Mouse (Mus musculus): ENCODE data around the gene Cdh3. TPM values are rescaled to one million over a fixed set of nuclear protein-coding genes. Genes with fewer than 3 reads are reported as not detected.
"Not testable (repeated sequence)": the region's sequence is repeated elsewhere in the genome, so short reads cannot be mapped to it uniquely, and the experiment has no call there.

Gene Cdh3
- polyA plus RNA-seq, 1 experiment = 0.02 TPM

- Histone ChIP-seq H3K27me3 (ENCODE audit: control insufficient read depth, insufficient read depth, insufficient read length) (no peaks in the 10 kb centered on the region), H3K4me3 (ENCODE audit: insufficient read depth, poor library complexity, severe bottlenecking) (no peak overlapping the region), H3ac (ENCODE audit: control insufficient read depth, insufficient read length, low read depth) (no peak overlapping the region), H3K79me3 (ENCODE audit: low read depth) (no peaks in the 10 kb centered on the region), H3K79me2 (ENCODE audit: control insufficient read depth, insufficient read depth) (no peaks in the 10 kb centered on the region), H3K36me3 (ENCODE audit: control insufficient read depth, insufficient read depth) (no peaks in the 10 kb centered on the region)
- no peak for TF ChIP-seq USF1 (IDR thresholded peaks at IDR 0.05; ENCODE audit: low read depth)
- no peak for TF ChIP-seq MYOG (IDR thresholded peaks at IDR 0.05; ENCODE audit: control insufficient read depth, extremely low read depth, insufficient read length)
Measured at GRCm38 (mm10) chr8:106559844-106560243, 49.2 kb downstream of the Cdh3 start.

DNA sequence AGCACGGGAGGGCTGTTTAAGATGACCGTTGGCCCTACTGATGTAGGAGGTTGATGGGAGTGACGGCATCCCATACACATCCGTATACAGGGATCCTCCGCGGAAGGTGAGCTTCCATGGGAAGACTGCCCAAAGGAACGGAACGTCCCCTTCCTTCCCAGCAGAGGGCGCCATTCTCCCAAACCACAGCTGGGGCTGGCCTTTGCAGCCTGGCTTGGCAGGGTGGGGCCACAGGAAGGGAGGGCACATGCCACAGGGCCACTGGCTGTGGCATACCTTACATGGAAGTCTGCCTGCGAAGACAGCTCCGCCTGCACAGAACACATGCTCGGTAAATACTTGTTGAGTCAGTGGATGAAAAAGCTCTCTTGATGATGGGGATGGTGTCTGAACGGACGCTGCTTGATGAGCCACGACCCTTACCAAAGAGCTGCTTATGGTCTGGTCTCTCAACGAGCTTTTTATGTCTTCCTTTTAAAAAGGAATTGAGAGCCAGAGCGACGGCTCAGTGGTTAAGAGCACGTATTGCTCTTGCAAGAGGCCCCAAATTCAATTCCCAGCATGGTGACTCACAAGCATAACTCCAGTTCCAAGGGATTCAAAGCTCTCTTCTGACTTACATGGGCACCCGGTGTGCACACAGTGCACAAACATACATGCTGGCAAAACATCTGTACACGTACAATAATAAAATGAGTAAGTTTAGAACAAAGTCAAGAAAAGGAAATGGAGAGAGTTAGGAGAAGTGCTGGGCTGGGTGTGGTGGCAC, 50.6 kb downstream of the Cdh3 start:
- H3K79me3 ChIP-seq (ENCODE audit: low read depth) = no peaks in the 10 kb centered on the region
- H3K36me3 ChIP-seq (ENCODE audit: control insufficient read depth, insufficient read depth) = no peaks in the 10 kb centered on the region
- H3ac ChIP-seq (ENCODE audit: control insufficient read depth, insufficient read length, low read depth) = no peak overlapping the region
- no peaks in the 10 kb centered on the region for H3K79me2 ChIP-seq (ENCODE audit: control insufficient read depth, insufficient read depth)
- no peaks in the 10 kb centered on the region for H3K27me3 ChIP-seq (ENCODE audit: control insufficient read depth, insufficient read depth, insufficient read length)
- H3K4me3 ChIP-seq (ENCODE audit: insufficient read depth, poor library complexity, severe bottlenecking) = no peak overlapping the region
- TF ChIP-seq CTCF (IDR thresholded peaks at IDR 0.05; ENCODE audit: control insufficient read depth, insufficient read depth, insufficient read length) (peak; percentile 96), MAX (IDR thresholded peaks at IDR 0.05) (peak; percentile 95), USF1 (IDR thresholded peaks at IDR 0.05; ENCODE audit: low read depth) (no peak)

DNA sequence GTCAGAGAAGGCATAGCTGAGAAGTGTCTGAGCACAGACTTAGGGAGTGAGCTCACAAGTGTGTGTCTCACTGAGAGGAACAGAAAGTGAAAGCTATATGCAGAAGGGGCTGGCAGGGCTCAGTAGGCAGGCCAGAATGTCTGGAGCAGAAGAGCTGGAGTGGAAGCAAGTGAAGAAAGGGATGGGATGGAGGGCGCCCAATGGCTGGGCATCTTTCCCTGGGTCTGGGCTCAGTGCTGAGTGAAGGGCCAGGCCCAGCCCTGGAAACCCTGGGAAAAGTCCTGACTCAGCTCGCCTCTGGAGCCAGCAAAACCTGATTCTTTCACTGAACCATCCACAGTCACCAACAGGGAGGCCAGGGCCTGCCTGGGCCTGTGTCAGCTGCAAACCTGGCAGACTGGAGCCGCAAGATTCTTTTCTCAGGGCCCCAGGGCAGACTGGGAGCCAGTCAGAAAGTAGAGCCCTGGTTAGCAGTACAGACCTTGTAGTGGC, 53.0 kb downstream of the Cdh3 start:
- Histone ChIP-seq H3K79me3 (ENCODE audit: low read depth) (no peaks in the 10 kb centered on the region), H3K36me3 (ENCODE audit: control insufficient read depth, insufficient read depth) (no peaks in the 10 kb centered on the region), H3K27me3 (ENCODE audit: control insufficient read depth, insufficient read depth, insufficient read length) (no peaks in the 10 kb centered on the region), H3K79me2 (ENCODE audit: control insufficient read depth, insufficient read depth) (no peaks in the 10 kb centered on the region), H3ac (ENCODE audit: control insufficient read depth, insufficient read length, low read depth) (no peak overlapping the region), H3K4me3 (ENCODE audit: insufficient read depth, poor library complexity, severe bottlenecking) (no peak overlapping the region)
- TF ChIP-seq FOSL1 (IDR thresholded peaks at IDR 0.05; ENCODE audit: insufficient read depth, low read length, poor library complexity, severe bottlenecking) (no peak), USF1 (IDR thresholded peaks at IDR 0.05; ENCODE audit: low read depth) (no peak), CEBPB (IDR thresholded peaks at IDR 0.05; ENCODE audit: low read depth) (no peak)

- no peaks in the 10 kb centered on the region for H3K79me2 ChIP-seq (ENCODE audit: control insufficient read depth, insufficient read depth)
- H3K27me3 ChIP-seq (ENCODE audit: control insufficient read depth, insufficient read depth, insufficient read length) = no peaks in the 10 kb centered on the region
- no peak overlapping the region for H3ac ChIP-seq (ENCODE audit: control insufficient read depth, insufficient read length, low read depth)
- H3K79me3 ChIP-seq (ENCODE audit: low read depth) = no peaks in the 10 kb centered on the region
- no peak overlapping the region for H3K4me3 ChIP-seq (ENCODE audit: insufficient read depth, poor library complexity, severe bottlenecking)
- no peaks in the 10 kb centered on the region for H3K36me3 ChIP-seq (ENCODE audit: control insufficient read depth, insufficient read depth)
- TF ChIP-seq MYOD1 (IDR thresholded peaks at IDR 0.05; ENCODE audit: control insufficient read depth, insufficient read length, low read depth) = no peak
- no peak for TF ChIP-seq CTCF (IDR thresholded peaks at IDR 0.05; ENCODE audit: control insufficient read depth, insufficient read depth, insufficient read length)
- TF ChIP-seq CEBPB (IDR thresholded peaks at IDR 0.05; ENCODE audit: low read depth) = no peak
- no peak for TF ChIP-seq FOSL1 (IDR thresholded peaks at IDR 0.05; ENCODE audit: insufficient read depth, low read length, poor library complexity, severe bottlenecking)
- TF ChIP-seq MAX (IDR thresholded peaks at IDR 0.05) = no peak
- no peak for TF ChIP-seq MYOG (IDR thresholded peaks at IDR 0.05; ENCODE audit: control insufficient read depth, extremely low read depth, insufficient read length)
- TF ChIP-seq USF1 (IDR thresholded peaks at IDR 0.05; ENCODE audit: low read depth) = no peak
Measured at GRCm38 (mm10) chr8:106569006-106569405, 58.3 kb downstream of the Cdh3 start.

GRCm38 (mm10) chr8:106570386-106570785, 59.7 kb downstream of the Cdh3 start:
- H3K36me3 ChIP-seq (ENCODE audit: control insufficient read depth, insufficient read depth) = no peaks in the 10 kb centered on the region
- TF ChIP-seq MAX (IDR thresholded peaks at IDR 0.05) (no peak), CTCF (IDR thresholded peaks at IDR 0.05; ENCODE audit: control insufficient read depth, insufficient read depth, insufficient read length) (no peak), FOSL1 (IDR thresholded peaks at IDR 0.05; ENCODE audit: insufficient read depth, low read length, poor library complexity, severe bottlenecking) (no peak), MYOD1 (IDR thresholded peaks at IDR 0.05; ENCODE audit: control insufficient read depth, insufficient read length, low read depth) (no peak)
- no peak overlapping the region for H3ac ChIP-seq (ENCODE audit: control insufficient read depth, insufficient read length, low read depth)
- no peaks in the 10 kb centered on the region for H3K79me2 ChIP-seq (ENCODE audit: control insufficient read depth, insufficient read depth)
- no peaks in the 10 kb centered on the region for H3K27me3 ChIP-seq (ENCODE audit: control insufficient read depth, insufficient read depth, insufficient read length)
- no peaks in the 10 kb centered on the region for H3K79me3 ChIP-seq (ENCODE audit: low read depth)
- no peak overlapping the region for H3K4me3 ChIP-seq (ENCODE audit: insufficient read depth, poor library complexity, severe bottlenecking)

DNA sequence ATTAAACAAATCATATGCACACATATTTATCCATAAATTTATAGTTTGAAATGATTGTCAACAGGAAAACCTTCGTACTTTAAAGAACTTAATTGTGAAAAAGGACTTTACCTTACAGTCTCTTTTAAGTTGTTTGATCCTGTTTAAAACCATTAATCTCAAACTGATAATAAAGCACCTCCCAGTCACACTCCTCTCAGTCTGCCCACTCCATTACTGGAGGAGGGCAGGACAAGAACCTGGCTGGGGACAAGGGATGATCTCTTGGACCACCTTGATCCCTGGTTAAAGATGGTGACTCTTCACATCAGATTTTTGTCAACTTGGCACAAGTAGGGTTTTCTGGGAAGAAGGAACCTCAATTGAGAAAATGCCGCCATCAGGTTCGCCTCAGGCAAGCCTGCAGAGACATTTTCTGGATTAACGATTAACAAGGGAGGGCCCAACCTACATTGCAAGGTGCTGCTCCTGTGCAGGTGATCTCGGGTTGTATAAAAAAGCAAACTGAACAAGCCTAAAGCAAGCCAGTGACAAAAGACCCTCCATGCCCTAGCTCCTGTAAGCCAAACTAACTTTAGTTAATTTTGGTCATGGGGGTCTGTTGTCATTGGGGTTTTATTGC, 61.0 kb downstream of the Cdh3 start:
- Histone ChIP-seq H3K36me3 (ENCODE audit: control insufficient read depth, insufficient read depth) (no peaks in the 10 kb centered on the region), H3K79me3 (ENCODE audit: low read depth) (no peaks in the 10 kb centered on the region), H3K27me3 (ENCODE audit: control insufficient read depth, insufficient read depth, insufficient read length) (no peaks in the 10 kb centered on the region), H3K79me2 (ENCODE audit: control insufficient read depth, insufficient read depth) (no peaks in the 10 kb centered on the region), H3ac (ENCODE audit: control insufficient read depth, insufficient read length, low read depth) (no peak overlapping the region), H3K4me3 (ENCODE audit: insufficient read depth, poor library complexity, severe bottlenecking) (no peak overlapping the region)
- no peak for TF ChIP-seq MYOD1 (IDR thresholded peaks at IDR 0.05; ENCODE audit: control insufficient read depth, insufficient read length, low read depth)
- TF ChIP-seq MAX (IDR thresholded peaks at IDR 0.05) = no peak
- no peak for TF ChIP-seq FOSL1 (IDR thresholded peaks at IDR 0.05; ENCODE audit: insufficient read depth, low read length, poor library complexity, severe bottlenecking)
- no peak for TF ChIP-seq CTCF (IDR thresholded peaks at IDR 0.05; ENCODE audit: control insufficient read depth, insufficient read depth, insufficient read length)
- no peak for TF ChIP-seq CEBPB (IDR thresholded peaks at IDR 0.05; ENCODE audit: low read depth)
- no peak for TF ChIP-seq MYOG (IDR thresholded peaks at IDR 0.05; ENCODE audit: control insufficient read depth, extremely low read depth, insufficient read length)
- TF ChIP-seq USF1 (IDR thresholded peaks at IDR 0.05; ENCODE audit: low read depth) = no peak

DNA sequence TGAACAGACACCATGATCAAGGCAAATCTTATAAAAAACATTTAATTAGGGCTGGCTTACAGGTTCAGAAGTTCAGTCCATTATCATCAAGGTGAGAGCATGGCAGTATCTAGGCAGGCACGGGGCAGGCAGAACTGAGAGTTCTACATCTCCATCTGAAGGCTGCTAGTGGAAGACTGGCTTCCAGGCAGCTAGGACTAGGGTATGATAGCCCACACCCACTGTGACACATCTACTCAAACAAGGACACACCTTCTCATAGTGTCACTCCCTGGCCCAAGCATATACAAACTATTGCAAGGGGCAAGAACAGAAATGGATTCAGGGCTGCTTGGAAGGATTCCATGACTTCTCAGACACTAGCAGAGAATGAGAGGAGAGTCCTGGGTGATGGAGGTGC, 61.5 kb downstream of the Cdh3 start:
- H3K4me3 ChIP-seq (ENCODE audit: insufficient read depth, poor library complexity, severe bottlenecking); H3ac ChIP-seq (ENCODE audit: control insufficient read depth, insufficient read length, low read depth); H3K36me3 ChIP-seq (ENCODE audit: control insufficient read depth, insufficient read depth); H3K79me2 ChIP-seq (ENCODE audit: control insufficient read depth, insufficient read depth); H3K79me3 ChIP-seq (ENCODE audit: low read depth); H3K27me3 ChIP-seq (ENCODE audit: control insufficient read depth, insufficient read depth, insufficient read length): not testable (repeated sequence)

DNA sequence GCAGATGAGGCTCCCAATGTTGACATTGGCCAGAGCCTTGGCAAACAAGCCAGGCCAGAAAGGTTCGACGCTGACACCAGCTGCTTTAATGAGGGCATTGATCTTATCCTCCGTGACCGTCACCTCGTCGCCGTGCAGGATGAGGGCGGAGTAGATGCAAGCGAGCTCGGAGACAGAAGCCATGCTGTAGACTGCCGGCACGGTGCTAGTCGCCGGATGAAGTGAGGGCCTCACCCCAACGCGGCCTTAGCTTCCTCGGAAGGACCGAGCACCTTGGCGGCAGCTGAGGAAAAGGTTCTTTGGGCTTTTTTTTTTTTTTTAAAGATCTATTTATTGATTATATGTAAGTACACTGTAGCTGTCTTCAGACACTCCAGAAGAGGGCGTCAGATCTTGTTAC, 62.5 kb downstream of the Cdh3 start, which contains the start of gene Gm10073:
Gene Gm10073 (minus strand): TSS at position 294 of the 400 bp plus-strand sequence.
- H3K27me3 ChIP-seq (ENCODE audit: control insufficient read depth, insufficient read depth, insufficient read length); H3K4me3 ChIP-seq (ENCODE audit: insufficient read depth, poor library complexity, severe bottlenecking); H3K79me3 ChIP-seq (ENCODE audit: low read depth); H3ac ChIP-seq (ENCODE audit: control insufficient read depth, insufficient read length, low read depth); H3K36me3 ChIP-seq (ENCODE audit: control insufficient read depth, insufficient read depth); H3K79me2 ChIP-seq (ENCODE audit: control insufficient read depth, insufficient read depth): not testable (repeated sequence)

All from C2C12 (cell line).